Mouse (Mus musculus) layer of hippocampus, adult 2 months (tissue): ENCODE measurements around the gene Cul7. TPM values are rescaled to one million over a fixed set of nuclear protein-coding genes. Genes with fewer than 3 reads are reported as not detected.
A peak's percentile ranks its signal among the peaks of the same experiment; 100 is the strongest.

Source experiments
- DNase-seq, 2 experiments: peaks; one replicate each; pipeline ENCODE4 v3.0.0; 2022; ENCODE audit warnings: low spot score in 2 of 2
- H3K27ac ChIP-seq: fragments of 200-600 bp; 2 replicates; pipeline ENCODE4 v1.8.1; 2022
- H3K4me3 ChIP-seq: fragments of 200-600 bp; 2 replicates; pipeline ENCODE4 v1.8.1; 2022; ENCODE audit warnings: mild to moderate bottlenecking
- CTCF ChIP-seq: fragments of 200-600 bp; conservative IDR thresholded peaks from 2 replicates; pipeline ENCODE4 v1.8.1; 2022; ENCODE audit warnings: antibody characterized with exemption, mild to moderate bottlenecking, moderate library complexity
- total RNA-seq, 2 experiments: library from RNA; stranded (reverse); gene quantifications; 2 replicates each; pipeline ENCODE4 v1.2.3; 2021

Cul7 gene
- total RNA-seq, 2 experiments from 2014 or later: 19.1 to 20.4 TPM

- TF ChIP-seq CTCF: peak; percentile 47
- Histone ChIP-seq H3K27ac (peak within 1 kb of the TSS; percentile 95), H3K4me3 (peak within 1 kb of the TSS; percentile 93)
- DNase-seq: peak; percentile 95 to 98
Observed at GRCm38 (mm10) chr17:46704887-46705835, 55.0 kb downstream of the Cul7 start, which contains the start of gene Ppp2r5d. Ppp2r5d (minus strand) TSS chr17:46705111.

- DNase-seq: no peak
- Histone ChIP-seq H3K4me3 (no peak overlapping the region), H3K27ac (no peak overlapping the region)
- no peak for TF ChIP-seq CTCF
Observed at GRCm38 (mm10) chr17:46706375-46707089, 56.4 kb downstream of the Cul7 start.

- Histone ChIP-seq H3K27ac (peak within 1 kb of the TSS; percentile 86), H3K4me3 (peak within 1 kb of the TSS; percentile 85)
- no peak for TF ChIP-seq CTCF
- DNase-seq: peak; percentile 93 to 94
Observed at GRCm38 (mm10) chr17:46710959-46711597, 60.9 kb downstream of the Cul7 start, which contains the start of gene Pex6. Pex6 (plus strand) TSS chr17:46711463.

GRCm38 (mm10) chr17:46711612-46712271 is 61.6 kb downstream of the Cul7 start:
- DNase-seq: no peak

GRCm38 (mm10) chr17:46712442-46712841 is 62.3 kb downstream of the Cul7 start:
- no peak for DNase-seq
- peak overlapping the region; percentile 86; the same call in 1 of the 2 replicates for H3K27ac ChIP-seq
- TF ChIP-seq CTCF: no peak
- H3K4me3 ChIP-seq: peak overlapping the region; percentile 85

More at GRCm38 (mm10) chr17:46711612-46712271, 61.6 kb downstream of the Cul7 start:
- TF ChIP-seq CTCF: no peak
- peak overlapping the region; percentile 85 for H3K4me3 ChIP-seq
- peak overlapping the region; percentile 86 for H3K27ac ChIP-seq

GRCm38 (mm10) chr17:46713849-46714248 is 63.7 kb downstream of the Cul7 start:
- no peak for TF ChIP-seq CTCF
- no peak overlapping the region for H3K27ac ChIP-seq
- DNase-seq: no peak

More at GRCm38 (mm10) chr17:46713849-46714248, 63.7 kb downstream of the Cul7 start:
- no peak overlapping the region for H3K4me3 ChIP-seq

Other genes with a start within 250 kb of the Cul7 start
- 1 to 10 TPM; 2.4 to 6.3 TPM for gene Crip3, start 221.4 kb upstream of the Cul7 start, total RNA-seq
- under 1 TPM in 1 of 2 experiments, not detected in 1; 0.28 TPM for gene Slc22a7, start 211.9 kb upstream of the Cul7 start, total RNA-seq
- gene Ttbk1, start 162.7 kb upstream of the Cul7 start, total RNA-seq: 100 to 1,000 TPM; 119 to 122 TPM
- gene Dnph1, start 153.6 kb upstream of the Cul7 start, total RNA-seq: 1 to 10 TPM; 4.8 to 6.2 TPM
- 10 to 100 TPM; 66.1 to 68.4 TPM for gene Cul9, start 103.9 kb upstream of the Cul7 start, total RNA-seq
- gene Srf, start 94.2 kb upstream of the Cul7 start, total RNA-seq: 10 to 100 TPM; 75.7 to 90.9 TPM
- 1 to 10 TPM; 8.5 to 8.8 TPM for gene Ptk7, start 20.8 kb upstream of the Cul7 start, total RNA-seq
- gene Klc4, start 4.3 kb upstream of the Cul7 start, total RNA-seq: 10 to 100 TPM; 19.0 to 20.1 TPM
- 10 to 100 TPM; 52.2 to 53.5 TPM for gene Mrpl2, start 4.1 kb upstream of the Cul7 start, total RNA-seq
- 10 to 100 TPM; 15.8 to 16.8 TPM for gene Rrp36, start 24.0 kb downstream of the Cul7 start, total RNA-seq
- gene Mea1, start 28.5 kb downstream of the Cul7 start, total RNA-seq: 100 to 1,000 TPM in 1 of 2 experiments, 10 to 100 TPM in 1; 99.8 to 104 TPM
- gene Klhdc3, start 30.6 kb downstream of the Cul7 start, total RNA-seq: 100 to 1,000 TPM; 163 to 173 TPM
- gene Ppp2r5d, start 54.8 kb downstream of the Cul7 start, total RNA-seq: 10 to 100 TPM; 88.0 to 91.4 TPM
- 10 to 100 TPM; 53.6 to 58.4 TPM for gene Pex6, start 61.1 kb downstream of the Cul7 start, total RNA-seq
- 1 to 10 TPM in 1 of 2 experiments, under 1 TPM in 1; 0.90 to 1.2 TPM for gene Gnmt, start 78.8 kb downstream of the Cul7 start, total RNA-seq
- 10 to 100 TPM; 67.9 to 72.4 TPM for gene Cnpy3, start 101.9 kb downstream of the Cul7 start, total RNA-seq
- not detected for gene Ptcra, start 113.4 kb downstream of the Cul7 start, total RNA-seq
- gene 2310039H08Rik, start 122.3 kb downstream of the Cul7 start, total RNA-seq: 10 to 100 TPM in 1 of 2 experiments, 1 to 10 TPM in 1; 8.7 to 10.7 TPM
- 10 to 100 TPM; 42.8 to 51.2 TPM for gene Rpl7l1, start 132.3 kb downstream of the Cul7 start, total RNA-seq
- gene Bicral, start 208.1 kb downstream of the Cul7 start, total RNA-seq: 10 to 100 TPM; 56.1 to 61.3 TPM
- gene Tbcc, start 240.3 kb downstream of the Cul7 start, total RNA-seq: 10 to 100 TPM; 27.3 to 36.3 TPM